In the genomic region with DNA sequence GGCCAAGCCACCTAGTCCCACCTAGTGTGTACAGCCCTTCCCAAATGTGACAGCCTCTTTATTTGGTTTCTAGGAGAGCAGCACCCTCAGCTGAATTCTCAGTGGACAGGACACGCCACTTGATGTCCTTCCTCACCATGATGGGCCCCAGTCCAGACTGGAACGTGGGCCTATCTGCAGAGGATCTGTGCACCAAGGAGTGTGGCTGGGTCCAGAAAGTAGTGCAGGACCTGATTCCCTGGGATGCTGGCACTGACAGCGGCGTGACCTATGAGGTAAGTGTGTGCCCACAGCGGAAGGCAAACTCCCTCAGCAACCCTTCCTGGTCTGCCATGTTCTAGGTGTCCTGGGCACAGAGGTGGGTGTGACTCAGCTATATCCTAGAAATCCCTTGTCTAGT, we compare ENCODE assay signal across 22 mouse cellular contexts.
DNase-seq lines count a peak whose midpoint lies in the region; ATAC-seq lines count a peak whose summit lies in the region.
"Had no signal": no experiment of that assay in that cellular context is flagged by ENCODE, and none has a peak within 500 bp of the region (broad histone marks: within the 10 kb centered on the region; RNA-seq: fewer than 3 reads in every experiment).

No protein-coding gene starts in this region.

- no peak for ATAC-seq in forebrain, embryonic 11.5 days (replicated peaks; ENCODE audit: low FRiP score)
- no peak for ATAC-seq in forebrain, embryonic 14.5 days
- ATAC-seq: activated CD4-positive, CD25-positive, alpha-beta regulatory T cell, adult 4 months; CD4-positive, CD25-positive, alpha-beta regulatory T cell, adult 4 months; forebrain, embryonic 15.5 days had no signal

- H3K27me3 ChIP-seq in forebrain, embryonic 11.5 days (ENCODE audit: control insufficient read depth, insufficient read depth, low read length) = no peaks in the 10 kb centered on the region
- H3K27me3 ChIP-seq in forebrain, embryonic 14.5 days (replicated peaks; ENCODE audit: control insufficient read depth, insufficient read depth, low read length) = no peaks in the 10 kb centered on the region
- H3K27me3 ChIP-seq: embryonic facial prominence, embryonic 12.5 days; forebrain, embryonic 12.5 days; forebrain, embryonic 15.5 days; Patski had no signal

- WGBS in forebrain, embryonic 11.5 days = 92% methylated on average over 5 of the region's 5 CpGs
- 94% methylated on average over 5 of the region's 5 CpGs for WGBS in forebrain, embryonic 14.5 days

- H3K4me3 ChIP-seq in forebrain, embryonic 11.5 days (ENCODE audit: low read depth, low read length) = no peak overlapping the region
- H3K4me3 ChIP-seq in forebrain, embryonic 14.5 days (ENCODE audit: low read depth, low read length) = no peak overlapping the region
- H3K4me3 ChIP-seq: embryonic facial prominence, embryonic 10.5 days; embryonic facial prominence, embryonic 12.5 days; forebrain, embryonic 12.5 days; forebrain, embryonic 15.5 days had no signal

- DNase-seq in cerebellum, adult 11-12 months = peak; percentile 60
- no peak for DNase-seq in cerebellum, postnatal 14 days
- peak; percentile 67 for DNase-seq in cerebellum, adult 9-11 months
- no peak for DNase-seq in cerebellum, adult 11 months
- peak; percentile 36 for DNase-seq in forebrain, embryonic 11.5 days (ENCODE audit: low spot score)
- no peak for DNase-seq in forebrain, embryonic 14.5 days (ENCODE audit: low spot score)
- peak; percentile 90 for DNase-seq in heart, adult 11 months
- no peak for DNase-seq in heart, postnatal 36 days
- DNase-seq: adrenal gland, adult 8-10 months; adrenal gland, postnatal 14 days; adrenal gland, postnatal 36 days; B cell, adult 2 months; cerebellum, adult 18-20 months; forebrain, postnatal 0 days had no signal

- no peaks in the 10 kb centered on the region for H3K4me1 ChIP-seq in forebrain, embryonic 11.5 days (replicated peaks; ENCODE audit: control insufficient read depth, insufficient read depth, low read length)
- H3K4me1 ChIP-seq in forebrain, embryonic 14.5 days (ENCODE audit: control insufficient read depth, insufficient read depth, low read length) = no peaks in the 10 kb centered on the region
- H3K4me1 ChIP-seq: embryonic facial prominence, embryonic 10.5 days; embryonic facial prominence, embryonic 12.5 days; forebrain, embryonic 12.5 days; forebrain, embryonic 15.5 days had no signal

- no peak overlapping the region for H3K9ac ChIP-seq in forebrain, embryonic 11.5 days (ENCODE audit: low read length)
- no peak overlapping the region for H3K9ac ChIP-seq in forebrain, embryonic 14.5 days (ENCODE audit: low read length)
- H3K9ac ChIP-seq: embryonic facial prominence, embryonic 12.5 days; forebrain, embryonic 12.5 days; forebrain, embryonic 15.5 days; forebrain, postnatal 0 days had no signal

- intact Hi-C loops in heart, postnatal 36 days (cut with DNase I) = no loop called here

- H3K4me2 ChIP-seq in forebrain, embryonic 11.5 days (ENCODE audit: low read depth, low read length, severe bottlenecking) = no peak overlapping the region
- no peak overlapping the region for H3K4me2 ChIP-seq in forebrain, embryonic 14.5 days (ENCODE audit: low read length)
- H3K4me2 ChIP-seq: embryonic facial prominence, embryonic 12.5 days; forebrain, embryonic 12.5 days; forebrain, embryonic 15.5 days had no signal

- no peak overlapping the region for H3K27ac ChIP-seq in forebrain, embryonic 11.5 days (ENCODE audit: low read depth, low read length)
- no peak overlapping the region for H3K27ac ChIP-seq in forebrain, embryonic 14.5 days (ENCODE audit: low read depth, low read length)
- H3K27ac ChIP-seq: embryonic facial prominence, embryonic 10.5 days; embryonic facial prominence, embryonic 12.5 days; forebrain, embryonic 12.5 days; forebrain, embryonic 15.5 days had no signal

- H3K9me3 ChIP-seq in forebrain, embryonic 11.5 days (ENCODE audit: control insufficient read depth, low read length) = no peaks in the 10 kb centered on the region
- H3K9me3 ChIP-seq in forebrain, embryonic 14.5 days (replicated peaks; ENCODE audit: control insufficient read depth, low read length) = no peaks in the 10 kb centered on the region
- H3K9me3 ChIP-seq: embryonic facial prominence, embryonic 10.5 days; embryonic facial prominence, embryonic 12.5 days; forebrain, embryonic 12.5 days; forebrain, embryonic 15.5 days; G1E had no signal

- no peaks in the 10 kb centered on the region for H3K36me3 ChIP-seq in forebrain, embryonic 11.5 days (ENCODE audit: control insufficient read depth, insufficient read depth, low read length)
- H3K36me3 ChIP-seq in forebrain, embryonic 14.5 days (ENCODE audit: control insufficient read depth, insufficient read depth, low read length) = no peaks in the 10 kb centered on the region
- H3K36me3 ChIP-seq: forebrain, embryonic 12.5 days; forebrain, embryonic 15.5 days; G1E had no signal

Comparison
In these comparisons a context has a peak if more than half of its experiments do, and no peak if none do; other contexts are left out.
1. DNase-seq: peak in cerebellum, adult 11-12 months (single experiment), cerebellum, adult 9-11 months (single experiment), forebrain, embryonic 11.5 days (single experiment) and heart, adult 11 months (single experiment); none in cerebellum, postnatal 14 days (0 of 2), cerebellum, adult 11 months (single experiment), forebrain, embryonic 14.5 days (single experiment) and heart, postnatal 36 days (0 of 2).